Mouse (Mus musculus) forebrain, embryonic 13.5 days (tissue): ENCODE measurements around the gene Mmp24. TPM values are rescaled to one million over a fixed set of nuclear protein-coding genes. Genes with fewer than 3 reads are reported as not detected.

ENCODE experiments used
- ATAC-seq: fragments of 200-750 bp; cut with Nextera tagmentation; 2 replicates; pipeline ENCODE4 v1.8.0; 2017
- H3K27ac ChIP-seq: fragments of 300-500 bp; sonication (generic); 2 replicates; pipeline ENCODE4 v1.5.1; 2015; ENCODE audit warnings: inconsistent platforms, mild to moderate bottlenecking, moderate library complexity
- H3K27me3 ChIP-seq: fragments of 300-500 bp; sonication (generic); 2 replicates; pipeline ENCODE4 v1.6.1; 2015; ENCODE audit warnings: mild to moderate bottlenecking, inconsistent platforms
- H3K36me3 ChIP-seq: fragments of 300-500 bp; sonication (generic); 2 replicates; pipeline ENCODE4 v1.6.1; 2015; ENCODE audit warnings: mild to moderate bottlenecking, inconsistent platforms; ENCODE audit not compliant: poor library complexity, severe bottlenecking
- H3K4me1 ChIP-seq: fragments of 300-500 bp; sonication (generic); 2 replicates; pipeline ENCODE4 v1.6.1; 2015; ENCODE audit warnings: inconsistent platforms
- H3K4me2 ChIP-seq: fragments of 300-500 bp; sonication (generic); 2 replicates; pipeline ENCODE4 v1.6.1; 2015; ENCODE audit warnings: inconsistent platforms, mild to moderate bottlenecking, moderate library complexity
- H3K4me3 ChIP-seq: fragments of 300-500 bp; sonication (generic); 2 replicates; pipeline ENCODE4 v1.5.1; 2015; ENCODE audit warnings: mild to moderate bottlenecking, inconsistent platforms
- H3K9ac ChIP-seq: fragments of 300-500 bp; sonication (generic); 2 replicates; pipeline ENCODE4 v1.6.1; 2015; ENCODE audit warnings: mild to moderate bottlenecking, inconsistent platforms
- H3K9me3 ChIP-seq: fragments of 300-500 bp; sonication (generic); replicated peaks from 2 replicates; pipeline ENCODE4 v1.6.1; 2016; ENCODE audit warnings: inconsistent platforms
- WGBS: fragments of 180-500 bp; shearing (Covaris S2); methylation state at CpG from one replicate; pipeline ENCODE4 v1.1.7; 2015; 5-methylcytosine and 5-hydroxymethylcytosine counted together
- polyA plus RNA-seq: library from polyadenylated mRNA; unstranded; fragments of >200 nt; fragmentation: Nextera tagmentation; extraction: Ambion mirVana; gene quantifications from 2 replicates; pipeline ENCODE4 v1.2.1, GENCODE M21; 2015

Mmp24 gene
- polyA plus RNA-seq, 1 experiment from 2014 or later: 5.1 TPM

GRCm38 (mm10) chr2:155745487-155745886, 29.7 kb upstream of the Mmp24 start:
- Histone ChIP-seq H3K4me3 (no peak overlapping the region), H3K27ac (no peak overlapping the region), H3K9ac (no peak overlapping the region), H3K36me3 (no peaks in the 10 kb centered on the region), H3K9me3 (no peaks in the 10 kb centered on the region), H3K27me3 (no peaks in the 10 kb centered on the region), H3K4me2 (no peak overlapping the region), H3K4me1 (no peaks in the 10 kb centered on the region)
- no peak for ATAC-seq
- 70% methylated on average over 3 of the region's 3 CpGs for WGBS

GRCm38 (mm10) chr2:155749394-155749793, 25.7 kb upstream of the Mmp24 start:
- peaks cover 9% of the 10 kb centered on the region; the same call in 1 of the 2 replicates for H3K27me3 ChIP-seq
- no peaks in the 10 kb centered on the region for H3K9me3 ChIP-seq
- no peak overlapping the region for H3K27ac ChIP-seq
- H3K4me2 ChIP-seq: no peak overlapping the region
- no peak overlapping the region for H3K4me3 ChIP-seq
- 89% methylated on average over 4 of the region's 4 CpGs for WGBS
- no peak for ATAC-seq
- H3K4me1 ChIP-seq: peaks cover 6% of the 10 kb centered on the region
- H3K9ac ChIP-seq: no peak overlapping the region
- H3K36me3 ChIP-seq: no peaks in the 10 kb centered on the region

GRCm38 (mm10) chr2:155751014-155751786, 23.9 kb upstream of the Mmp24 start, which contains the start of gene Procr:
Gene Procr, plus strand, starts transcription at chr2:155751117.
- peak within 1 kb of the TSS; percentile 25 for H3K4me3 ChIP-seq
- peaks cover 9% of the 10 kb centered on the region; the same call in 1 of the 2 replicates for H3K27me3 ChIP-seq
- H3K36me3 ChIP-seq: no peaks in the 10 kb centered on the region
- no peaks in the 10 kb centered on the region for H3K9me3 ChIP-seq
- 3% methylated on average over 25 of the region's 25 CpGs for WGBS
- H3K9ac ChIP-seq: peak within 1 kb of the TSS; percentile 51
- peak within 1 kb of the TSS; percentile 58 for H3K4me2 ChIP-seq
- no peak for ATAC-seq
- no peak within 1 kb of the TSS for H3K27ac ChIP-seq
- H3K4me1 ChIP-seq: peaks cover 6% of the 10 kb centered on the region

GRCm38 (mm10) chr2:155755746-155756145, 19.4 kb upstream of the Mmp24 start:
- 4% methylated on average over 1 of the region's 1 CpGs for WGBS
- Histone ChIP-seq H3K27ac (no peak overlapping the region), H3K36me3 (no peaks in the 10 kb centered on the region), H3K9me3 (no peaks in the 10 kb centered on the region), H3K4me1 (peaks cover 6% of the 10 kb centered on the region), H3K9ac (no peak overlapping the region), H3K27me3 (peaks cover 9% of the 10 kb centered on the region; the same call in 1 of the 2 replicates), H3K4me2 (no peak overlapping the region), H3K4me3 (no peak overlapping the region)
- no peak for ATAC-seq

GRCm38 (mm10) chr2:155756855-155757566, 18.1 kb upstream of the Mmp24 start:
- no peaks in the 10 kb centered on the region for H3K4me1 ChIP-seq
- no peaks in the 10 kb centered on the region for H3K9me3 ChIP-seq

GRCm38 (mm10) chr2:155764679-155765418, 10.3 kb upstream of the Mmp24 start:
- no peaks in the 10 kb centered on the region for H3K36me3 ChIP-seq
- no peak overlapping the region for H3K4me3 ChIP-seq
- 0 out of 2 replicates have a peak overlapping the region, but pooled peaks have one; percentile 12 for H3K9ac ChIP-seq
- H3K27ac ChIP-seq: no peak overlapping the region
- peak; percentile 73; the same call in 1 of the 2 replicates for ATAC-seq
- H3K9me3 ChIP-seq: no peaks in the 10 kb centered on the region
- no peaks in the 10 kb centered on the region for H3K4me1 ChIP-seq
- H3K4me2 ChIP-seq: no peak overlapping the region
- WGBS: 53% methylated on average over 13 of the region's 13 CpGs
- H3K27me3 ChIP-seq: 0 out of 2 replicates have a peak, but pooled peaks cover 3% of the 10 kb centered on the region

More at GRCm38 (mm10) chr2:155756855-155757566, 18.1 kb upstream of the Mmp24 start:
- Histone ChIP-seq H3K9ac (no peak overlapping the region), H3K27ac (no peak overlapping the region), H3K4me2 (no peak overlapping the region), H3K27me3 (no peaks in the 10 kb centered on the region), H3K4me3 (no peak overlapping the region), H3K36me3 (no peaks in the 10 kb centered on the region)
- WGBS: 66% methylated on average over 14 of the region's 14 CpGs
- no peak for ATAC-seq

- 63% methylated on average over 4 of the region's 4 CpGs for WGBS
- peaks cover 50% of the 10 kb centered on the region for H3K27me3 ChIP-seq
- no peak overlapping the region for H3K27ac ChIP-seq
- ATAC-seq: no peak
- peaks cover 20% of the 10 kb centered on the region for H3K4me1 ChIP-seq
- H3K9me3 ChIP-seq: no peaks in the 10 kb centered on the region
- H3K4me2 ChIP-seq: no peak overlapping the region
- no peaks in the 10 kb centered on the region for H3K36me3 ChIP-seq
- no peak overlapping the region for H3K4me3 ChIP-seq
- H3K9ac ChIP-seq: no peak overlapping the region
Measured at GRCm38 (mm10) chr2:155773664-155774063, 1.5 kb upstream of the Mmp24 start.

GRCm38 (mm10) chr2:155774261-155774926, 748 bp upstream of the Mmp24 start:
- Histone ChIP-seq H3K4me1 (peaks cover 25% of the 10 kb centered on the region), H3K27me3 (peaks cover 47% of the 10 kb centered on the region), H3K9me3 (no peaks in the 10 kb centered on the region), H3K4me2 (peak overlapping the region; percentile 81), H3K36me3 (no peaks in the 10 kb centered on the region), H3K4me3 (peak overlapping the region; percentile 71), H3K9ac (peak overlapping the region; percentile 91; the same call in 1 of the 2 replicates), H3K27ac (no peak overlapping the region)
- ATAC-seq: no peak
- WGBS: 63% methylated on average over 11 of the region's 11 CpGs

GRCm38 (mm10) chr2:155775685-155776263, 632 bp downstream of the Mmp24 start:
- peaks cover 28% of the 10 kb centered on the region for H3K4me1 ChIP-seq
- H3K27ac ChIP-seq: peak overlapping the region; percentile 61
- ATAC-seq: peak; percentile 78
- no peaks in the 10 kb centered on the region for H3K9me3 ChIP-seq
- WGBS: under 1% methylated on average over 43 of the region's 44 CpGs
- H3K4me3 ChIP-seq: peak overlapping the region; percentile 71
- H3K4me2 ChIP-seq: peak overlapping the region; percentile 81
- no peaks in the 10 kb centered on the region for H3K36me3 ChIP-seq
- peaks cover 47% of the 10 kb centered on the region for H3K27me3 ChIP-seq
- peak overlapping the region; percentile 91 for H3K9ac ChIP-seq

GRCm38 (mm10) chr2:155776824-155777687, 1.9 kb downstream of the Mmp24 start:
- WGBS: 72% methylated on average over 10 of the region's 10 CpGs
- peak overlapping the region; percentile 81 for H3K4me2 ChIP-seq
- ATAC-seq: no peak

More at GRCm38 (mm10) chr2:155776824-155777687, 1.9 kb downstream of the Mmp24 start:
- H3K27me3 ChIP-seq: peaks cover 47% of the 10 kb centered on the region
- H3K9ac ChIP-seq: no peak overlapping the region
- H3K9me3 ChIP-seq: no peaks in the 10 kb centered on the region
- H3K4me3 ChIP-seq: peak overlapping the region; percentile 71; the same call in 1 of the 2 replicates
- H3K4me1 ChIP-seq: peaks cover 28% of the 10 kb centered on the region
- no peak overlapping the region; the same call in 1 of the 2 replicates for H3K27ac ChIP-seq
- H3K36me3 ChIP-seq: no peaks in the 10 kb centered on the region
